24 mouse cellular contexts compared by ENCODE assay signal in the genomic region with DNA sequence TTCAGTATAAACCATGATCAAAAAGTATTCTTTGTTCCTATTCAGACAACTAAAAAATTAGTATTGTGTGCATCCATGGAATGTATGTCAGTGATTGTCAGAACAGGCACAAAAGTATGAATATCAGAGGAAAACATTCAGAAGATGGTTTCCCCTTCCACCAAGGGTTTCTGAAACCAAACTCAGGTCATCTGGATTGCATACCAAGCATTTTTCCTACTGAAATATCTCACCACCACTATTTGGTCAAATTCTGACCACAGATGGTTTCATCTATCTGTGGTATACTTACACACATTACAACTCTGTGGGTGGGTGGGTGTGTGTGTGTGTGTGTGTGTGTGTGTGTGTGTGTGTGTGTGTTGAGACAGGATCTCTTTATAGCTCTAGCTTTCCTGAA.
DNase-seq lines count a peak whose midpoint lies in the region; ATAC-seq and TF ChIP-seq lines count a peak whose summit lies in the region.
"Had no signal": no experiment of that assay in that cellular context is flagged by ENCODE, and none has a peak within 500 bp of the region (broad histone marks: within the 10 kb centered on the region; RNA-seq: fewer than 3 reads in every experiment).

No protein-coding gene starts in this region.

- H3K4me1 ChIP-seq in forebrain, postnatal 0 days (ENCODE audit: insufficient read depth), result no peaks in the 10 kb centered on the region

- no peak for TF ChIP-seq CTCF in forebrain, postnatal 0 days (IDR thresholded peaks at IDR 0.05; ENCODE audit: low read depth)

- no peak for ATAC-seq in forebrain, postnatal 0 days
- ATAC-seq: activated CD4-positive, CD25-positive, alpha-beta regulatory T cell, adult 4 months; CD4-positive, CD25-positive, alpha-beta regulatory T cell, adult 4 months; Patski had no signal

- DNase-seq in 3134 (ENCODE audit: extremely low read depth, insufficient read length, low spot score) (peak; percentile 49), 3T3-L1 (ENCODE audit: low read depth, low spot score) (peak; percentile 56)
- DNase-seq in Muller cell, postnatal 12 days (ENCODE audit: inconsistent ontology term), result peak; percentile 78
- no peak for DNase-seq in layer of hippocampus, adult 9-11 months
- DNase-seq in forebrain, postnatal 0 days, result no peak
- DNase-seq in right cerebral cortex, postnatal 36 days (ENCODE audit: low spot score in 2 of 2), result no peak
- DNase-seq: adrenal gland, adult 2 months; adrenal gland, adult 8-10 months; adrenal gland, postnatal 10 days; adrenal gland, postnatal 14 days; adrenal gland, postnatal 25 days; adrenal gland, postnatal 36 days; B cell, adult 2 months; cerebellum, adult 11 months; cerebellum, adult 11-12 months; cerebellum, adult 18-20 months; cerebellum, adult 2 months; cerebellum, adult 8-10 months; cerebellum, adult 9-10 months had no signal

- H3K4me3 ChIP-seq in forebrain, postnatal 0 days (ENCODE audit: low read depth, low read length), result no peak overlapping the region

- no peaks in the 10 kb centered on the region for H3K36me3 ChIP-seq in forebrain, postnatal 0 days (ENCODE audit: insufficient read depth)
- H3K36me3 ChIP-seq: G1E had no signal

- H3K4me2 ChIP-seq in forebrain, postnatal 0 days (ENCODE audit: low read depth), result no peak overlapping the region

- H3K9ac ChIP-seq in forebrain, postnatal 0 days, result no peak overlapping the region

- H3K9me3 ChIP-seq in forebrain, postnatal 0 days (ENCODE audit: low read length), result peaks cover 2% of the 10 kb centered on the region; the same call in 1 of the 2 replicates
- H3K9me3 ChIP-seq: G1E had no signal

- H3K27me3 ChIP-seq in forebrain, postnatal 0 days (ENCODE audit: insufficient read depth, low read length), result no peaks in the 10 kb centered on the region
- H3K27me3 ChIP-seq: CH12.LX, Patski had no signal

- H3K27ac ChIP-seq in forebrain, postnatal 0 days (ENCODE audit: low read depth, low read length), result no peak overlapping the region

Comparison
In these comparisons a context has a peak if more than half of its experiments do, and no peak if none do; other contexts are left out.
1. DNase-seq: peak in 3134 (single experiment), 3T3-L1 (single experiment) and Muller cell, postnatal 12 days (single experiment); none in layer of hippocampus, adult 9-11 months (single experiment), forebrain, postnatal 0 days (single experiment) and right cerebral cortex, postnatal 36 days (0 of 2).